Mouse (Mus musculus) adrenal gland, postnatal 10 days (tissue): ENCODE measurements around the gene Vegfa. TPM values are rescaled to one million over a fixed set of nuclear protein-coding genes. Genes with fewer than 3 reads are reported as not detected.
"Not testable (repeated sequence)": the region's sequence is repeated elsewhere in the genome, so short reads cannot be mapped to it uniquely, and the experiment has no call there.

Experiments used
- DNase-seq: peaks from one replicate; pipeline ENCODE4 v3.0.0; 2021; ENCODE audit warnings: mixed read lengths
- total RNA-seq, 2 experiments: library from RNA; stranded (reverse); gene quantifications; 2 replicates each; pipeline ENCODE4 v1.2.3; 2021

The Vegfa gene
- total RNA-seq, 2 experiments from 2014 or later: 305 to 366 TPM

DNA sequence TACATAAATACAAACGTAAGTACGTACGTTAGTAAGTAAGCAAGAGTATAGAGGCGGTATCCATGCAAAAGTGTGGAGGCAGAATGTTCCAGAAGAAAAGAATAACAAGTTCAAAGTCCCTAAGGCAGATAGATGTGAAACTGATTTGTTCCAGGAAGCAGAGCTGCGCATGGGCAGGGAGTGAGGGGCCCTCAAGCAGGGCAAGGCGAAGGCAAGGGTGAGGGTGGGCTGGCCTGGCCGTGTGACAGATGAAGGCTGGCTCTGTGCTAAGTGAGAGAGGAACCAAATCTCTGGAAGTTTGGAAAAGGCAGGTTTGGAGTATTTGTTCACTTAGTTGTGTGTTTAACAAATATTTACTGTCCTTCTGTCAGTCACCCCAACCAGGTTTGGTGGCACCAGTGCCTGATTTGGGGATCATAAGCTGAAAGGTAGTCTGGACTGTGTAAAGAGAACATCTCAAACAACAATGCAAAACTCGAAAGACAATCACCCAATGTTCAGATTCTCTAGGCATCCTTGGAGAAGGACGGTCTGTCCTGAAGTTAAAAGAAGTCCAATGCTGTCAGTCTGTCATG, 32.7 kb downstream of the Vegfa start:
- no peak for DNase-seq

DNA sequence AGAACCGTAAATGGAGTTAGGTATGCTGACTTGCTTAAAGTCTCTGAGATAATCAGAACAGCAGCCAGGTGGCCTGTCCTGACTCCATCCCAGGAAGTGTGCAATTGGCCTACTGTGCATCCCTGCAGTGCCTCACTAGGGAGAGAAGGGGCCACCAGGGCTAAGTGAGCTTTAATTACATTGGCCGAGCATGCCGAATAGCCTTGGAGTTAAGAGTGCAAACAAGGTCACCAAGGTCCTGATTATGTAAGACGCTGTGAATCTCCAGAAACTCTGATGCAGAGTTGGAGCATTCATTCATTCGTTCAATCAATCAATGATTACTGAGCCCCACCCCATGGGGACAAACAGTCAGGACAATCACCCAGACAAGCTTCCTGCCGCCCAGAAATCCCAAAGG, 33.8 kb downstream of the Vegfa start:
- peak; percentile 23 for DNase-seq

GRCm38 (mm10) chr17:45996921-45997444, 35.2 kb downstream of the Vegfa start:
- no peak for DNase-seq

GRCm38 (mm10) chr17:45994281-45994817, 37.8 kb downstream of the Vegfa start:
- peak; percentile 42 for DNase-seq

- DNase-seq: no peak
These were observed 45.3 kb downstream of the Vegfa start for GRCm38 (mm10) chr17:45986915-45987314.

GRCm38 (mm10) chr17:45986374-45986773, 45.8 kb downstream of the Vegfa start:
- no peak for DNase-seq

DNA sequence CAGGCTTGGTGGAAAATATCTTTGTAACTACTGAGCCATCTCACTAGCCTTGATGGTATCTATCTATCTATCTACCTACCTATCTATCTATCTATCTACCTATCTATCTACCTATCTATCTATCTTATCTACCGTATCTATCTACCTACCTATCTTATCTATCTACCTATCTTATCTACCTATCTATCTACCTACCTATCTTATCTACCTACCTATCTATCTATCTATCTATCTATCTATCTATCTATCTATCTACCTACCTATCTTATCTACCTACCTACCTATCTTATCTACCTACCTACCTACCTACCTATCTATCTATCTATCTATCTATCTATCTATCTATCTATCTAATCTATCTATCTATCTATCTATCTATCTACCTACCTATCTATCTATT, 49.0 kb downstream of the Vegfa start:
- DNase-seq: not testable (repeated sequence)

GRCm38 (mm10) chr17:45981841-45982240, 50.3 kb downstream of the Vegfa start:
- no peak for DNase-seq

GRCm38 (mm10) chr17:45979025-45979805, 53.0 kb downstream of the Vegfa start:
- DNase-seq: no peak

GRCm38 (mm10) chr17:45974461-45974860, 57.7 kb downstream of the Vegfa start:
- no peak for DNase-seq

DNA sequence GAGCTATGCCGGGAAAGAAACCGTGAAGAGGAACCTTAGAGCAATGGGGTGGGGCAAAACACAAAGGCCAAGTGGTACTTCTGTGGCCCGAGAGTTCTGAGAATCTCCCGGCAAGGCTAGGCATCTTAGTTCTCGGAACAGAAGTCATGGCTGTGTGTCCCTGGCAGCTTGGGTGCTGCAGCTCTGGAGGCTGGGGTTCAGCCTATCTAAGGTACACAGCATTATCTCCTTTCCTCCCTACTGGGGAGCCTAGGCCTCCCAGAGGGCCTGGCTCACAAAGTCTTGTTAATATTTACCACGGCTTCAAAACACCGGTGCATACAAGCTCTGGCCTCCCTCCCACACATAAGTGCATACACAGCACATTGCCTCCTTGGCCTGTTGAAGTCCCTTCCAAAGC, 59.0 kb downstream of the Vegfa start:
- no peak for DNase-seq

DNA sequence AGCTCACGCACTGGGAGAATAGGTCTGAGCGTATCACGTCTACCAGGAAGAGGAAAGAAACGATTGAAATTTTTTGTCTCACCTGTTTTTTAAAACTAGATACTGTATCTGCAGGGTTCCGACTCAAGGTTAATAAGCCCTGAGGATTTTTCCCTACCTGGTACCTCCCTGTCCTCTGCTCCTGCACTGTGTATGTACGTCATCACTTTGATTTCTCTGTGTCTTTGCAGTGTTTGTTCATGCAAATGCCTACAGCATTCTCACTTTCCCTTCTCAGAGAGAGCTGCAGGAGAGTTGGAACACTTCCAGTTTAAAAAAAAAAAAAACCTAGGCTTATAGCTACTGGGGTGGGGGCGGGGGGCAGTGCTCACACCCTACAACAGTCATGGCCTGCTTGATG, 59.8 kb downstream of the Vegfa start:
- DNase-seq: no peak

- DNase-seq: no peak
These were observed 60.4 kb downstream of the Vegfa start for GRCm38 (mm10) chr17:45971800-45972199.

DNA sequence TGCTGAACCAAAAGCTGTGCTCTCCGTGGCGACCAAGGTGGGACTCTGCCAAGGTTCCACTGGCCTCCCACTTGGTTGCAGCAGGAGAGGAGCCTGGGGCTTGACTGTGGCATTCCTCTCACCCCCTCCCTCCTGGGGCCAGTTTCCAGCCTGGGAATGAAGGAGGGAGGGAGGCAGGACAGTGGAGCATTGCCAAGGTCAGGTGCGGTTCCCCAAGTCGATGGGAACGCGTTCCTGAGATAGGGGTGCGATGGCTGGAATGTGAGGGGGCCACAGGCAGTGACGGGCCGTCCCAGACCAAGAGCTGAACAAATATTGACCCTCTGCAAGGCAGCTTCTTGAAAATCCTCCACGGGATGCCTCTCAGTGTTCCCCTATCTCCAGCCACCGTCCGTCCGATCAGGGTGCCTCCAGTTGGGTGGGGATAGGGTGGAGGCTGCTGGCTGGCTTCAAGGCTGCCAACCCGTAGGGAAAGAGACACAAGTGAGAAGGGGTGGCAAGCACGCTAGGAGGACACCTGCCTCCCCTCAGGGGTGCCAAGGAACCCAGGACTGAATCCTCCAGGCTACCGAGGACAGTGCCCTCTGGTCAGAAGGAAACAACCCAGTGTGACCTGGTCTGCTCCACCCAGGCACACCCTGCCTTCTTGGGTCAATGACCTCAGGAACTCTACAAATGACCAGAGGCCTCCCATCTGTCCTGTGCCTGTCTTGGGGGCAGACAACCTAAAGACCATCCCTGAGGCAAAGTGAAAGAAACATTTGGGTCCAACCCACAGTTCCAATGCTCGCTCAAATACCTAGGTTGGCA, 61.2 kb downstream of the Vegfa start:
- no peak for DNase-seq

- DNase-seq: no peak
These were observed 62.6 kb downstream of the Vegfa start for GRCm38 (mm10) chr17:45969596-45969995.

DNA sequence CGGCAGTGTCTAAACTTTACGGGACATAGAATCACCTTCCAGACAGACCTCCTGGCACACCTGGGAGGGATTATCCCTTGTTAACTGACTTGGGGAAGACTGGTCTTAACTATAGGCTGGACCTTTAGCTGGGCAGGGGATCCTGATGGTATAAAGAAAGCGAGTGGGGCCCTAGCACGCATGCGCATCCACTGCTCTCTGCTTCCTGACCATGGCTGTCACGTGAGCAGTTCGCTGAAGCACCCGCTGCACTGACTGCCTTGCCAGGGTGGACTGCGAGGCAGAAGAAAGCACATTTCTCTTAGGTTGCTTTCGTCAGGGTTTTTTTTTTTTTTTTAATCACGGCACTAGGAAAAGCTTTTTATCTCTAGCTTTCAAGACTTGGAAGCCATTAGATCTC, 63.8 kb downstream of the Vegfa start:
- no peak for DNase-seq

Other genes with a start within 250 kb of the Vegfa start
- gene Mrps18a, start 78.6 kb upstream of the Vegfa start, total RNA-seq: 100 to 1,000 TPM in 1 of 2 experiments, 10 to 100 TPM in 1; 100.0 to 108 TPM
- gene Rsph9, start 111.8 kb upstream of the Vegfa start, total RNA-seq: 1 to 10 TPM; 5.0 to 6.3 TPM
- 10 to 100 TPM; 14.1 to 15.0 TPM for gene Mad2l1bp, start 121.2 kb upstream of the Vegfa start, total RNA-seq
- 10 to 100 TPM; 66.5 to 94.0 TPM for gene Gtpbp2, start 128.7 kb upstream of the Vegfa start, total RNA-seq
- gene Polh, start 170.3 kb upstream of the Vegfa start, total RNA-seq: 10 to 100 TPM; 25.5 to 31.4 TPM
- gene Xpo5, start 170.4 kb upstream of the Vegfa start, total RNA-seq: 10 to 100 TPM; 43.6 to 48.5 TPM
- 10 to 100 TPM; 68.3 to 72.3 TPM for gene Polr1c, start 215.7 kb upstream of the Vegfa start, total RNA-seq
- 100 to 1,000 TPM; 105 to 121 TPM for gene Yipf3, start 215.7 kb upstream of the Vegfa start, total RNA-seq
- gene Lrrc73, start 221.2 kb upstream of the Vegfa start, total RNA-seq: 1 to 10 TPM; 3.4 to 3.8 TPM